Mouse (Mus musculus) hindbrain, embryonic 14.5 days (tissue): Measurements from ENCODE around the gene Fah. TPM values are rescaled to one million over a fixed set of nuclear protein-coding genes. Genes with fewer than 3 reads are reported as not detected.

Source experiments
- ATAC-seq: fragments of 200-750 bp; cut with Nextera tagmentation; 2 replicates; pipeline ENCODE4 v1.8.0; 2017; ENCODE audit warnings: moderate number of reproducible peaks, mild to moderate bottlenecking, moderate TSS enrichment, moderate library complexity; ENCODE audit not compliant: low FRiP score
- DNase-seq: peaks from one replicate; pipeline ENCODE4 v3.0.0-alpha.2; 2015; ENCODE audit warnings: low spot score
- H3K27ac ChIP-seq: fragments of 300-500 bp; sonication (generic); 2 replicates; pipeline ENCODE4 v1.5.1; 2014; ENCODE audit warnings: mild to moderate bottlenecking, moderate library complexity
- H3K27me3 ChIP-seq: fragments of 300-500 bp; sonication (generic); 2 replicates; pipeline ENCODE4 v1.6.1; 2014; ENCODE audit warnings: mild to moderate bottlenecking, low read length, mixed read lengths; ENCODE audit not compliant: control insufficient read depth, insufficient read depth
- H3K36me3 ChIP-seq: fragments of 300-500 bp; sonication (generic); replicated peaks from 2 replicates; pipeline ENCODE4 v1.6.1; 2014; ENCODE audit not compliant: control insufficient read depth, insufficient read depth
- H3K4me1 ChIP-seq: fragments of 300-500 bp; sonication (generic); replicated peaks from 2 replicates; pipeline ENCODE4 v1.6.1; 2014; ENCODE audit warnings: antibody characterized with exemption, low read length, mixed read lengths; ENCODE audit not compliant: control insufficient read depth, insufficient read depth
- H3K4me2 ChIP-seq: fragments of 300-500 bp; sonication (generic); replicated peaks from 2 replicates; pipeline ENCODE4 v1.6.1; 2014; ENCODE audit warnings: mild to moderate bottlenecking, moderate library complexity
- H3K4me3 ChIP-seq: fragments of 300-500 bp; sonication (generic); replicated peaks from 2 replicates; pipeline ENCODE4 v1.5.1; 2014; ENCODE audit warnings: mild to moderate bottlenecking, low read length
- H3K9ac ChIP-seq: fragments of 300-500 bp; sonication (generic); 2 replicates; pipeline ENCODE4 v1.6.1; 2014
- H3K9me3 ChIP-seq: fragments of 300-500 bp; sonication (generic); 2 replicates; pipeline ENCODE4 v1.6.1; 2016; ENCODE audit warnings: low read length; ENCODE audit not compliant: control insufficient read depth
- WGBS: fragments of 180-500 bp; shearing (Covaris S2); extraction: QIAGEN DNeasy Blood & Tissue Kit; methylation state at CpG from one replicate; pipeline ENCODE4 v1.1.7; 2014; 5-methylcytosine and 5-hydroxymethylcytosine counted together
- polyA plus RNA-seq: library from polyadenylated mRNA; unstranded; fragments of >200 nt; fragmentation: Nextera tagmentation; extraction: Ambion mirVana; gene quantifications from 2 replicates; pipeline ENCODE4 v1.2.1, GENCODE M21; 2014

The Fah gene
- polyA plus RNA-seq, 1 experiment from 2014 or later: 9.9 TPM

DNA sequence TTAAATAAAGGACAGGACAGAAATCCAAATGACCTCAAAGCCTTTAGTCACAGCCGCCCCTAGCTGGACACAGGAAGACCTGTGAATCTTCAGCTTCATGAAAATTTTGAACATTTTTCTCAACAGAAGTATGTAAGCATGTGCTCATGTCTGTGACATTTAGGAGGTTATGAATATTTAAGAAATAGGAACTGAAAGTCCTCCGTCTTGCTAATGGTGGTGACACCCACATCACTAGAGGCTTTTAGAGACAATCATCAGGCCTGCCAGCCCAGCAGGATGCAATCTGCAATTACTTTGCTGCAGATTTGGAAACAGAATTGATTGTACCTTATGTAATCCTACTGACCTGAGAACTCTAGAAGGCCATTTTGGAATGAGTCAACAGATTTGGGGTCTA lies 55.0 kb downstream of the Fah start:
- no peak overlapping the region for H3K9ac ChIP-seq
- H3K9me3 ChIP-seq: no peaks in the 10 kb centered on the region
- no peak overlapping the region for H3K4me2 ChIP-seq
- no peaks in the 10 kb centered on the region for H3K36me3 ChIP-seq
- no peak overlapping the region for H3K27ac ChIP-seq
- WGBS: 87% methylated on average over 2 of the region's 2 CpGs
- 0 out of 2 replicates have a peak, but pooled peaks cover 3% of the 10 kb centered on the region for H3K4me1 ChIP-seq
- ATAC-seq (no peak), DNase-seq (no peak)
- H3K27me3 ChIP-seq: no peaks in the 10 kb centered on the region
- H3K4me3 ChIP-seq: no peak overlapping the region

- Histone ChIP-seq H3K27ac (no peak overlapping the region), H3K36me3 (no peaks in the 10 kb centered on the region), H3K27me3 (no peaks in the 10 kb centered on the region), H3K4me2 (no peak overlapping the region), H3K4me3 (no peak overlapping the region), H3K9ac (no peak overlapping the region), H3K4me1 (0 out of 2 replicates have a peak, but pooled peaks cover 3% of the 10 kb centered on the region), H3K9me3 (no peaks in the 10 kb centered on the region)
- 65% methylated on average over 4 of the region's 4 CpGs for WGBS
- no peak for DNase-seq
- peak; percentile 46; the same call in 1 of the 2 replicates for ATAC-seq
These were observed 59.9 kb downstream of the Fah start for GRCm38 (mm10) chr7:84546667-84547066.

DNA sequence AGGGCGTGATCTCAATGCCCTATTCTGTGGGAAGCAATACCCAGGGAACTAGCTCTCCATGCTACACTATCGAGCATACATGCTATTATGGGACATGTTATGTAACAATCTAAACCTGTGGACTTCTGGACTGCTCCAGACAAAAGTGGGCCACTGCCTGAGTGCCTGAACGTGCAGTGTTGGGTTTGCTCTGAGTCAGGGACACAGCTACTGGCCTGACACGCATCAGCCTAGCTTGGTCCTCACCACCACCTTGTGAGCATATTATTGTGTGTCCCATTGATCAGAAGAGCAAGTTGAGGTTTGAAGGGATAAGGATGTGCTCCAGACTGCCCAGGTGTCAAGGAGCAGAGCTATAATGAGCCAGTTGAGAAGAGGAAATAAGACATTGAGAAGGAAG lies 61.6 kb downstream of the Fah start:
- no peak overlapping the region for H3K4me3 ChIP-seq
- WGBS: 89% methylated on average over 4 of the region's 4 CpGs
- DNase-seq: no peak

More for the DNA sequence above, 61.6 kb downstream of the Fah start:
- 0 out of 2 replicates have a peak, but pooled peaks cover 3% of the 10 kb centered on the region for H3K4me1 ChIP-seq
- no peaks in the 10 kb centered on the region for H3K27me3 ChIP-seq
- H3K27ac ChIP-seq: no peak overlapping the region
- ATAC-seq: no peak
- no peaks in the 10 kb centered on the region for H3K36me3 ChIP-seq
- H3K9me3 ChIP-seq: no peaks in the 10 kb centered on the region
- H3K4me2 ChIP-seq: no peak overlapping the region
- no peak overlapping the region for H3K9ac ChIP-seq

Other genes with a start within 250 kb of the Fah start
- 67.4 and 78.3 TPM in 2 replicates for gene Arnt2, start 196.5 kb downstream of the Fah start, polyA plus RNA-seq
- gene Gm2115, start 77.8 kb downstream of the Fah start, polyA plus RNA-seq: 2.4 and 2.5 TPM in 2 replicates
- gene Zfand6, start 83.2 kb upstream of the Fah start, polyA plus RNA-seq: 196 and 217 TPM in 2 replicates
- gene Olfr291, start 246.8 kb upstream of the Fah start, polyA plus RNA-seq: not detected in 2 replicates